Mouse (Mus musculus): Measurements from ENCODE around the gene Tnr. TPM values are rescaled to one million over a fixed set of nuclear protein-coding genes. Genes with fewer than 3 reads are reported as not detected.

Tnr gene
- total and polyA plus RNA-seq, 3 experiments, result not detected

- no peak overlapping the region for H3K4me2 ChIP-seq (ENCODE audit: insufficient read depth, low read depth, poor library complexity, severe bottlenecking)
- no peak overlapping the region for H3K4me3 ChIP-seq (replicated peaks in 1 of 3; ENCODE audit: low read depth in 2 of 3, low read length in 2 of 3, poor library complexity in 1 of 3)
- dilution Hi-C loops (cut with MboI; ENCODE audit: extremely low pct_ligation_motif_present, extremely low pct_unique_long_range_greater_than_20kb, low sequenced_read_pairs), result no loop called here
These were observed 328.5 kb downstream of the Tnr start for GRCm38 (mm10) chr1:159852088-159852487.

GRCm38 (mm10) chr1:159854261-159854660 lies 330.7 kb downstream of the Tnr start:
- DNase-seq (ENCODE audit: extremely low read depth), result no peak
- H3K36me3 ChIP-seq (replicated peaks in 1 of 2; ENCODE audit: control insufficient read depth in 1 of 2, insufficient read depth in 1 of 2, low read length in 1 of 2), result no peaks in the 10 kb centered on the region
- in situ Hi-C loops (cut with MboI; ENCODE audit: low pct_ligation_motif_present, low pct_unique_long_range_greater_than_20kb, low sequenced_read_pairs) (no loop called here), dilution Hi-C loops (cut with MboI; ENCODE audit: extremely low pct_ligation_motif_present, extremely low pct_unique_long_range_greater_than_20kb, low sequenced_read_pairs) (no loop called here)
- peaks cover 24% of the 10 kb centered on the region for H3K27me3 ChIP-seq (replicated peaks)
- H3K4me2 ChIP-seq (ENCODE audit: insufficient read depth, low read depth, poor library complexity, severe bottlenecking), result no peak overlapping the region
- H3K9ac ChIP-seq (ENCODE audit: insufficient read depth, low read depth), result no peak overlapping the region
- peaks cover 4% of the 10 kb centered on the region for H3K9me3 ChIP-seq (replicated peaks; ENCODE audit: low read length)
- H3K27ac ChIP-seq (ENCODE audit: insufficient read depth, low read depth), result no peak overlapping the region
- TF ChIP-seq HCFC1 (IDR thresholded peaks at IDR 0.05; ENCODE audit: low read depth, low read length) (no peak), CHD2 (IDR thresholded peaks at IDR 0.05; ENCODE audit: low read length) (no peak), ZNF384 (IDR thresholded peaks at IDR 0.05; ENCODE audit: low read depth, low read length) (no peak), EP300 (IDR thresholded peaks at IDR 0.05; ENCODE audit: low read length) (no peak), MAX (IDR thresholded peaks at IDR 0.05; ENCODE audit: low read length) (no peak), POLR2AphosphoS2 (IDR thresholded peaks at IDR 0.05; ENCODE audit: low read depth, low read length) (no peak), KAT2A (IDR thresholded peaks at IDR 0.05; ENCODE audit: insufficient replicate concordance, low read length) (no peak), ZMIZ1 (IDR thresholded peaks at IDR 0.05; ENCODE audit: low read depth, low read length) (no peak), MXI1 (IDR thresholded peaks at IDR 0.05; ENCODE audit: low read depth, low read length) (no peak), ETS1 (conservative IDR thresholded peaks at IDR 0.05; ENCODE audit: low read depth, low read length) (no peak), UBTF (IDR thresholded peaks at IDR 0.05; ENCODE audit: low read depth, low read length) (no peak), GABPA (IDR thresholded peaks at IDR 0.05; ENCODE audit: insufficient replicate concordance, low read depth, low read length) (no peak), NELFE (IDR thresholded peaks at IDR 0.05; ENCODE audit: low read depth, low read length) (no peak)
- H3K79me2 ChIP-seq (replicated peaks; ENCODE audit: control insufficient read depth, extremely low read depth, insufficient read depth, poor library complexity, severe bottlenecking), result no peaks in the 10 kb centered on the region
- H3K4me3 ChIP-seq (replicated peaks in 1 of 3; ENCODE audit: low read depth in 2 of 3, low read length in 2 of 3, poor library complexity in 1 of 3), result no peak overlapping the region
- H3K4me1 ChIP-seq (ENCODE audit: control insufficient read depth in 1 of 2, insufficient read depth in 2 of 2), result peaks cover 0 to 2% of the 10 kb centered on the region in 2 experiments; a peak in 1 of 4 replicates

More at GRCm38 (mm10) chr1:159852088-159852487, 328.5 kb downstream of the Tnr start:
- in situ Hi-C loops (cut with MboI; ENCODE audit: low pct_ligation_motif_present, low pct_unique_long_range_greater_than_20kb, low sequenced_read_pairs), result no loop called here
- peaks cover 35% of the 10 kb centered on the region for H3K27me3 ChIP-seq (replicated peaks)
- peaks cover 6% of the 10 kb centered on the region for H3K9me3 ChIP-seq (replicated peaks; ENCODE audit: low read length)
- DNase-seq (ENCODE audit: extremely low read depth), result no peak
- H3K4me1 ChIP-seq (ENCODE audit: control insufficient read depth in 1 of 2, insufficient read depth in 2 of 2), result peaks cover 0 to 2% of the 10 kb centered on the region in 2 experiments; a peak in 1 of 4 replicates
- H3K27ac ChIP-seq (ENCODE audit: insufficient read depth, low read depth), result no peak overlapping the region
- no peak overlapping the region for H3K9ac ChIP-seq (ENCODE audit: insufficient read depth, low read depth)
- no peaks in the 10 kb centered on the region for H3K36me3 ChIP-seq (replicated peaks in 1 of 2; ENCODE audit: control insufficient read depth in 1 of 2, insufficient read depth in 1 of 2, low read length in 1 of 2)
- TF ChIP-seq UBTF (IDR thresholded peaks at IDR 0.05; ENCODE audit: low read depth, low read length) (no peak), BHLHE40 (IDR thresholded peaks at IDR 0.05; ENCODE audit: low read depth, low read length) (no peak), RAD21 (IDR thresholded peaks at IDR 0.05; ENCODE audit: low read depth, low read length) (no peak), EP300 (IDR thresholded peaks at IDR 0.05; ENCODE audit: low read length) (no peak), MYC (IDR thresholded peaks at IDR 0.05; ENCODE audit: low read depth, low read length) (no peak), E2F4 (IDR thresholded peaks at IDR 0.05; ENCODE audit: insufficient replicate concordance, low read depth, low read length) (no peak), HCFC1 (IDR thresholded peaks at IDR 0.05; ENCODE audit: low read depth, low read length) (no peak), POLR2AphosphoS2 (IDR thresholded peaks at IDR 0.05; ENCODE audit: low read depth, low read length) (no peak), MAZ (IDR thresholded peaks at IDR 0.05; ENCODE audit: low read depth, low read length) (no peak), PAX5 (IDR thresholded peaks at IDR 0.05; ENCODE audit: low read length) (no peak), SMC3 (IDR thresholded peaks at IDR 0.05; ENCODE audit: low read depth, low read length) (no peak), MXI1 (IDR thresholded peaks at IDR 0.05; ENCODE audit: low read depth, low read length) (no peak)
- H3K79me2 ChIP-seq (replicated peaks; ENCODE audit: control insufficient read depth, extremely low read depth, insufficient read depth, poor library complexity, severe bottlenecking), result no peaks in the 10 kb centered on the region

All from CH12.LX (cell line).